Mouse (Mus musculus): Measurements from ENCODE around the gene Rbmxl2.

The Rbmxl2 gene

DNA sequence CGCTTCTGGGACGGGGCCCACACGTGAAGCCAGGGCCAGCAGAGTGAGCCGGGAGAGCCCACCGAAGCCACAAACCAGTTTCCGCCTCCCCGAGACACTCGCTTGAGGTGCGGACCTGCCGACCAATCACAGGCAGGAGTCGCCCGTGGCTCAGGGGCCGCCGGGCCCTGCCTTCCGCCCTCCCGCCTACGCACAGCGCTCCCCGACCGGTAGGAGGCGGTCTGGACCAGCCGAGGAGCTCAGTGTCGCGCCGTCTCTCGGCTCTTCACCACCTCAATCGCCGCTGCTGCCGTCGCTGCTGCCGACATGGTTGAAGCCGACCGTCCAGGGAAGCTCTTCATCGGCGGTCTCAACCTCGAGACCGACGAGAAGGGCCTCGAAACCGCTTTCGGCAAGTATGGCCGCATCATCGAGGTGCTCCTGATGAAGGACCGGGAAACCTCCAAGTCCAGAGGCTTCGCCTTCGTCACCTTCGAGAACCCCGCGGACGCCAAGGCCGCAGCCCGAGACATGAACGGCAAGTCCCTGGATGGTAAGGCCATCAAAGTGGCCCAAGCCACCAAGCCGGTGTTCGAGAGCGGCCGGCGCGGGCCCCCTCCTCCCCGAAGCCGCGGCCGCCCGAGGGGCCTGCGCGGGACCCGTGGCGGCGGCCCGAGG, at the start of gene Rbmxl2:
Rbmxl2 (plus strand) TSS at position 242 of the 657 bp plus-strand sequence.
- DNase-seq (ENCODE audit: low spot score in 2 of 2) = no peak

DNA sequence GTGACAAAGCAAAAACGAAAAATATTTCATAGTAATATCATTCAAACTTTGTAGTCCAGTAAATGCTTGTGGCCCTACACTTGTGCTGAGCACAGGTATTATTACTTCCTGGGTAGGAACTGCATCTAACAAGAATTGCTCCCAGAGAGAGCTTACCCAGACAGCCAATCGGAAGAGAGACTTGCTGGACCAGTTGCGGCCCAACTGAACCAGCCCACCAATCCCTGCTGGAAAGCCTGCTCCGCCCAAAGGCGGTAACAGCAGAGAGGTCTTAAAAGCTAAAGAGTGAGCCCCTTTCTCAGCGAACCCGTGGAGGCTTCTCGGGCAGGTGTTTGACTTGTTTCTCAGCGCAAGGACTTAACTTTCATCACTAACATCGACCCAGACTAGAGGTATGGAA, 42.6 kb upstream of the Rbmxl2 start, which contains the start of gene Nlrp14:
Nlrp14 (plus strand) TSS at position 301 of the 400 bp plus-strand sequence.
- no peak for DNase-seq (ENCODE audit: low spot score in 2 of 2)

DNA sequence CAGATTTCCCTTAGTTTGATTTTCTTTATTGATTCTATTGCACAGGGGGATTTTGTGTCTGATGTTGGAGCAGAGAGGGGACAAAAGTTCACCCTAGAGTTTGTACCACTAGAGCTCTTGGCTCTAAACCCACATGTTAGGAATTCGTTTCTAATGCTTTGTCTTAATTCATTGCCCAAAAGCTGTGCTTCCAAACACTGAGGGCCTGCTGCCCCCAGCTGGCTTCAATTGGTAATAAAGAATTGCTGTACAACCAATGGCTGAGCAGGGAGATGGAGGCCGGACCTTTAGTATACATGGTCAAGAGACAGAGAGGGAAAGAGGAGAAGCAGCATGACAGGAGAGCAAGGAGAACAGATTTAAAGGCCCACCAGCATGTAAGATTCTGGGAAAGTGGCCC, 28.8 kb upstream of the Rbmxl2 start:
- DNase-seq (ENCODE audit: low spot score in 2 of 2) = no peak

DNA sequence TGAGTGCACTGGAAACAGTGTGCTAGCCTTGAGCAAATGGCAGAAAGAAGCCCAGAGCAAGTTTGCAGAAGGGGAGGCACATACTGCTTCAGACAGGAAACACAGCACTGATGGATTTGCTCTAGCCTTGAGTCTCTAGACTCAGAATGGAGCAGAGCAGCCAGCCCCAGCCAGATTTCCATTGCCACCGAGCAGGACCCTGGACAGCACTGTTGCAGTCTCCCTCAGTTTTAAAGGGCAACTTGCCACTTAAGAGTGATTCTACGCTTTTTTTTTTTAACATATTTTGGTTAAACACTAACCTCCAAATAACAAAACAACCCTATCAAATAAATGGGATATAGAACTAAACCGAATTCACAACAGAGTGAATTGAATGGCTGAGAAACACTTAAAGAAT, 7.4 kb upstream of the Rbmxl2 start:
- no peak for DNase-seq (ENCODE audit: low spot score in 2 of 2)

DNA sequence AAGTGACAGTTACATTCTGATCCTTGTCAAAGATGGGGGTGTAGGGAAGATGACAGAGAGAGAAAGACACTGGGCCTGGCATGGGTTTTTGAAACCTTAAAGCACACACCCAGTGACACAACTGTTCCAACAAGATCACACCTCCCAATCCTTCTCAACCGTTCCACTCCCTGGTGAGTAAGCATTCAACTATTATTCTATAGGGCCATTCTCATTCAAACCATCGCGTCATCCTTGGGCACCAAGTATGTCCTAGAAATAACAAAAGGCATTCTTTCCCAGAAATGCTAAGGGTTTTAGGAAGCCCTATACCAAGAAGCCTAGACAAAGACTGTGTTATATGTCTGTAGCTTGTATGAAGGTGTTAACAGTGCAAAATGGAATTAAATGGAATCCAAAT, 1.4 kb upstream of the Rbmxl2 start:
- no peak for DNase-seq (ENCODE audit: low spot score in 2 of 2)

DNA sequence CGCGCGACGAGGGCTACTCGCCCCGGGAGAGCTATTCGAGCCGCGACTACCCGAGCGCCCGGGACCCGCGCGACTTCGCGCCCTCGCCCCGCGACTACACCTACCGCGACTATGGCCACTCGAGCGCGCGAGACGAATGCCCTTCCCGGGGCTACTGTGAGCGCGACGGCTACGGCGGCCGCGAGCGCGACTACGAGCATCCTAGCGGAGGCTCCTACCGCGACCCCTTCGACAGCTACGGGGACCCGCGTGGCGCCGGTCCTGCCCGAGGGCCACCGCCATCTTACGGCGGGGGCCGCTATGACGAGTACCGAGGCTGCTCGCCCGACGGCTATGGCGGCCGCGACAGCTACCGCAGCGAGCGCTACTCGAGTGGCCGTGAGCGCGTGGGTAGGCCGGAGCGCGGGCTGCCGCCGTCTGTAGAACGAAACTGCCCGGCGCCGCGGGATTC, 906 bp downstream of the Rbmxl2 start:
- no peak for DNase-seq (ENCODE audit: low spot score in 2 of 2)

DNA sequence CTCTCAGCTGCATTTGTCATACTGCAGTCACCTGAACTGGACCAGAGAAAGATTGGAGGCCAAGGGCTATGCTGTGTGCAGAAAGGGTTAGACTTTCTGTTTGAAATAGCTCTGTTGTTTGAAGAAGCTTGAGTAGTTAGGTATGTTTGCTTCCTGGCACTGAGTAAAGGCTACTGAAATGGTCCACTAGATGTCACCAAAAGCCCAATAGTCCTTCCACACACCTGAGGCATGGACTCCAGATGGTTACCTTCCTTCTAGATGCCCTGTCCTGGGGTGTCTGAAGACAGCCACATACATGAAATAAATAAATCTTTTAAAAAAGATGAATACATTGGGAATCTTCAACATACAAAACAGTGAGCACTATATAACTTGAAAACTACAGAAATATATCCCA, 6.5 kb downstream of the Rbmxl2 start:
- DNase-seq (ENCODE audit: low spot score in 2 of 2) = peak in 1 of 2 experiments; percentile 5

DNA sequence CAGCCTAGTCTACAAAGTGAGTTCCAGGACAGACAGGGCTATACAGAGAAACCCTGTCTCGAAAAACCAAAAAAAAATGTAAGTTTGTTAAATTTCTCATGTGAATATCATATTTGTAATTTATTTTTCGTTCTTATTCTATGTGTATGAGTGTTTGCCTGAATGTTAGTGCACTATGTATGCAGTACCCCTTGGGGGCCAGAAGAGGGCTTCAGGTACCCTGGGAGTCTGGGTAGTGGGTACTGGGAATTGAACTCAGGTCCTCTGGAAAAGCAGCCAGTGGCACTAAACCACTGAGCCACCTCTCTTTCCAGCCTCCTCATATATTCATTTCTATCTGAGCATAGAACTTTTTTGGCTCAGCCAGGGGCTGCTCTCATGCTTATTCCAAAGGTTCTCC, 7.6 kb downstream of the Rbmxl2 start:
- no peak for DNase-seq (ENCODE audit: low spot score in 2 of 2)

DNA sequence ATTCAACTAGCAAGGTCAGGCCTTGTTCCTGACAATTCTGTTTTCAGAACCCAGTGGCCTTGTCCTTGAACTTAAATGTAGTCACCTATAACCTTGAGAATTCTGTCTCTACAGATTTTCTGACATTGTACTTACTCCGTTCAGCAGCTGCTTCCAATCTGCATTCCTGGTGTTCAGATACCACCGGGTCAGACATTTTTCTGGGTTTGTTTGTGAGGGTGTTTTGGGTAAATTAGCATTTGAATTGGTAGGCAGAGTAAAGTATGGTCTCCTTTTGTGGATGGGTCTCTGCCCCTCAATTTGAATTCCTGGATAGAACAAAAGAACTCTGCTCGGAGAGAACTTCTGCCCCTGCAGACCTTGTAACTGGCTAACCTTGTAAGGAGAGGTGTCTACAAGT, 27.6 kb downstream of the Rbmxl2 start:
- DNase-seq (ENCODE audit: low spot score in 2 of 2) = no peak

DNA sequence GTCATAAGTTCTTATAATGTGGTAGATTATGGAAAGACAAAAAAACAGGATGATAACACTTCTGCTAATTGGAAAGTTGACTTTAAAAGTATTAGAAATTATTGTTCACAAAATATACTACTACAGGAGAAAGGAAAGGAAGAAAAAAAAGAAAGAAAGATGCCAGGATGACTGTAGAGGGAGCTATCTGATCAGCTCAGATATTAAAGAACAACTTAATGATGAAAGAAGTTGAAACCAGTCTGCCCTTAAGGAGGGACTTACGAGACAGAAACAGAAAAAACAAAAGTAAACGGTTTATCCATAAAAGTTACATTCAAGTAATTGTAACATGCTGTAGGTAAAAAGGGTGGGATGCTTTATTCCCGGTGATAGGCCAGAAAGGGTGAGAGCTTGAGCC, 28.3 kb downstream of the Rbmxl2 start:
- no peak for DNase-seq (ENCODE audit: low spot score in 2 of 2)

DNA sequence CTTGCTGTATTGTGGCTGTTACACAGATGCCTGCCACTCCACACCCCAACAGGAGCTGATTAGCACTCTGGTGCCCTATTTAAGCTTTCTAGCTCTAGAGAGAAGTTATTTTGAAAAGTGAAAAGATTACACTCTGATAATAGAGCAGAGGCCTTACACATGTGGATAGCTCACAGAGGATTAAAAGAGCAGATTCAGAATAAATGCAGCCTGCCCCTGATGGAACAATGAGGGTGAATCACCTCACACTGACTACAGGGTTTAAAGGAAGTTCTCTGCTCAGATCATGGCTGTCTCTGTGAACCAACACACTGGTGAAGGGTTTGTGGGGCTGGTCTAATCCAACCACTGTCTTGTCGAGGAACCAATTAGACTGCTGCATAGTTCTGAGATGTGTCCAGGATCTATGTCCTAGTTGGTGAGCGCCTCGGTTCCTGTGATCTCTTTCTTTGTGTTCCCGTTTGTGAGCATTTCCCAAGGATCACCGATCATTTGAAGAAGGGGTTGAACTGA, 32.2 kb downstream of the Rbmxl2 start:
- no peak for DNase-seq (ENCODE audit: low spot score in 2 of 2)

DNA sequence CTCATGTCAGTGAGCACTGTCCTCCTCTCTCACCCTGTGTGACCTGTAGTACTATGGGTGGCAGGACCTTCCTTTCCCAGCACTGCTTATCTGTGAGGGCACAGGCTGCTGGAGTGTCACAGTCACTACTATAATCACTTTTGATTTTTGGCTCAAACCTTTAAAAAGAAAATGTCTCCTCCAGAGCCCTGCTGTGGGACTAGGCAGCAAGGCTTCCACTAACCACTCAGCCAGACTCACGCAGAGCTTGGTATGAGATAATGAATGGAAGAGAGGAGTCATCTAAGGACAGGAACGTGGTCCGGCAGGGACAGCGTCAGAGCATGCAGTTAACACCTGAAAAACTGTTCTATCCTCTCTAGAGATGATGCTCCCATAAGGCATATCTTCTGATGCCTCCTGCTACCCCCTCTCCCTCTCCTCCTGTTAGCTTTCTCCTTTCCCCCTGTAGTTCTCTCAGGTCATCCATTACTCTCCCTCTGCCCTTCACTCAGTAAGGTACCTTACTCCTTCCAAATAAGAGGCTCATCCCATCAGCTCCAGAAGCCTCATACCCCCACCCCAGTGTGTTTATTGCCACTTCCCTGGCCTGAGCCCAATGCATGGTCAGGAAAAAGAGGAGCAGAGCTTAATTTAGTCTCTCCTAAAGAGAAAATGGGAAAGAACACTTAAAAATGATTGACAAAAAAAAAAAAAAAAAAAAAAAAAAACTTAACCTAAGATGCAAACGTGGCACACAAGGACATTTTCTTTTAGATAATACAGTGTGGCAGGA, 41.2 kb downstream of the Rbmxl2 start:
- no peak for DNase-seq (ENCODE audit: low spot score in 2 of 2)

DNA sequence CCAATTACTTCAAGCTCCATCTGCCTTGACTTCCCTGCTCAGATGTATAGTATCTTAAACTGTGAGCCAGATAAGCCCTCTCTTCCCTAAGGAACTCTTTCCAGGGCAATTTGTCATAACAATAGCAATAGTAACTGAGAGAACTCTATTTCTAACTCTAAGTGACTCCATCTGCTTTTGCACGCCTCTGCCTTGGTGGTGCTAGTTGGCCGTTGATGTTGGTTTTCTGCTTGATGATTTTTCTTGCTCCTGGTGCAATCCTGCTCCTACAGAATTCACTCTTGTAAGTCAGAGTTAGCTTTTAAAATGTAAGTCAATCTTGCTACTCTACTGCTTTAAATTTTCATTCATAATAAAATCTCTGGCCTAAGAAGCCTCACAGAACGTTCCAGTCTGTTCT, 44.1 kb downstream of the Rbmxl2 start:
- DNase-seq (ENCODE audit: low spot score in 2 of 2) = no peak

DNA sequence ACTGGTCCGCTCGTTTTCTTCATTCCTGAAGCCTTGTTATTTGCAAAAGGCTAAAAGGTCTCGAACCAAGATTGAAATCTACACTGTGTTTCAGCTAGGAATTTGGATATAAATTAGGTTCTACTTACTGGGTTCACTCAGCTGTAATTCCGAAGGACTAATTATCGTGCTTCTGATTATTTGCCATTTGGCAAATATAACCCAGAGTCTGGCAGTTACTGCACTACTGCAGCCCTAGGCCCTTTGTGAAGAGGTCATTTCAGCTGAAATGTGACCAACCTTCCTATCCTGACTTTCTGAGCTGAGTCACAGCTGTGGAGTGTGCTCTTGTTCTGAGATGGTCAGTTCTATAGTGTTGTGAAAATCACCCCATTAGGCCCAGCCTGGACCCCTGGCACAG, 50.7 kb downstream of the Rbmxl2 start:
- no peak for DNase-seq (ENCODE audit: low spot score in 2 of 2)

All from urinary bladder, postnatal 36 days (tissue).